Mouse (Mus musculus): Measurements from ENCODE around the gene Chchd1.

Chchd1 gene

DNA sequence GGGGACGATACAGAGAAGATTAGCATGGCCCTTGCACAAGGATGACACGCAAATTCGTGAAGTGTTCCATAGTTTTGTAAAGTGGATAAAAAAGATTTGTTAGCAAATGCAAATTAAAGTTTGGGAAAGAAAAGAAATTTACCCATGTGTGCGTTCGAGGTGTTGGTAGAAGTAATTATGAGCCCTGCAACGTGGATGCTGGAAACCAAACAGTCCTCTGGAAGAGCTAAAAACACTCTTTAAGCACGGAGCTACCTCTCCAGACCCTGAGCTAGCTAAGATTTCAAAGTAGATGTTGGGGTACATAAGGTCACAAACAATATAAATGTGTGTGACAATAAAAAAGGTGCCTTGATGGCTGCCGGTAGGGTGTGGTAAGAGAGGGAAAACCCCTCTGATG, 1.3 kb upstream of the Chchd1 start:
- TF ChIP-seq GATA4 (IDR thresholded peaks at IDR 0.05; ENCODE audit: insufficient replicate concordance, low read length), result no peak

- TF ChIP-seq GATA4 (IDR thresholded peaks at IDR 0.05; ENCODE audit: insufficient replicate concordance, low read length), result no peak
Observed at GRCm38 (mm10) chr14:20702096-20702740, 588 bp upstream of the Chchd1 start.

- TF ChIP-seq GATA4 (IDR thresholded peaks at IDR 0.05; ENCODE audit: insufficient replicate concordance, low read length), result peak; percentile 13; the same call in 1 of the 2 replicates
Observed at GRCm38 (mm10) chr14:20707201-20708190, 4.7 kb downstream of the Chchd1 start, which contains the start of gene Zswim8. Gene Zswim8 (plus strand): TSS chr14:20707552.

GRCm38 (mm10) chr14:20708239-20708638, 5.4 kb downstream of the Chchd1 start:
- TF ChIP-seq GATA4 (IDR thresholded peaks at IDR 0.05; ENCODE audit: insufficient replicate concordance, low read length), result no peak

GRCm38 (mm10) chr14:20713832-20714231, 11.0 kb downstream of the Chchd1 start:
- no peak for TF ChIP-seq GATA4 (IDR thresholded peaks at IDR 0.05; ENCODE audit: insufficient replicate concordance, low read length)

GRCm38 (mm10) chr14:20718443-20718842, 15.6 kb downstream of the Chchd1 start:
- no peak for TF ChIP-seq GATA4 (IDR thresholded peaks at IDR 0.05; ENCODE audit: insufficient replicate concordance, low read length)

GRCm38 (mm10) chr14:20719767-20720166, 17.0 kb downstream of the Chchd1 start:
- no peak for TF ChIP-seq GATA4 (IDR thresholded peaks at IDR 0.05; ENCODE audit: insufficient replicate concordance, low read length)

GRCm38 (mm10) chr14:20721371-20721770, 18.6 kb downstream of the Chchd1 start:
- TF ChIP-seq GATA4 (IDR thresholded peaks at IDR 0.05; ENCODE audit: insufficient replicate concordance, low read length), result no peak

DNA sequence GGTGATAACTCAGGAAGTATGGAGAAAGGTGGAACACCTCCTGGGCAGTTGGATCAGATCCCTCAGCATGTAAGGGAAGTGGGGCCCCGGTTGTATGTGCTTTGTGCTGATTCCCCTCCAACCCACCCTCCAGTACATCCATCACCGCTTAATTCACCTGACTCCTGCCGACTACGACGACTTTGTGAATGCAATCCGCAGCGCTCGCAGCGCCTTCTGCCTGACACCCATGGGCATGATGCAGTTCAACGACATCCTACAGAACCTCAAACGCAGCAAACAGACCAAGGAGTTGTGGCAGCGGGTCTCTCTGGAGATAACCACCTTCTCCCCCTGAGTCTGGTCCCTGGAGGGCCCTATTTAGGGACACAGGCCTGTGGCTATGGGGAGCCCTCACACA, 20.2 kb downstream of the Chchd1 start:
- TF ChIP-seq GATA4 (IDR thresholded peaks at IDR 0.05; ENCODE audit: insufficient replicate concordance, low read length), result no peak

GRCm38 (mm10) chr14:20724043-20724442, 21.2 kb downstream of the Chchd1 start:
- TF ChIP-seq GATA4 (IDR thresholded peaks at IDR 0.05; ENCODE audit: insufficient replicate concordance, low read length), result no peak

GRCm38 (mm10) chr14:20725660-20726339, 23.0 kb downstream of the Chchd1 start:
- no peak for TF ChIP-seq GATA4 (IDR thresholded peaks at IDR 0.05; ENCODE audit: insufficient replicate concordance, low read length)

- TF ChIP-seq GATA4 (IDR thresholded peaks at IDR 0.05; ENCODE audit: insufficient replicate concordance, low read length), result no peak
Observed at GRCm38 (mm10) chr14:20729871-20730270, 27.1 kb downstream of the Chchd1 start.

- no peak for TF ChIP-seq GATA4 (IDR thresholded peaks at IDR 0.05; ENCODE audit: insufficient replicate concordance, low read length)
Observed at GRCm38 (mm10) chr14:20730853-20731602, 28.2 kb downstream of the Chchd1 start.

DNA sequence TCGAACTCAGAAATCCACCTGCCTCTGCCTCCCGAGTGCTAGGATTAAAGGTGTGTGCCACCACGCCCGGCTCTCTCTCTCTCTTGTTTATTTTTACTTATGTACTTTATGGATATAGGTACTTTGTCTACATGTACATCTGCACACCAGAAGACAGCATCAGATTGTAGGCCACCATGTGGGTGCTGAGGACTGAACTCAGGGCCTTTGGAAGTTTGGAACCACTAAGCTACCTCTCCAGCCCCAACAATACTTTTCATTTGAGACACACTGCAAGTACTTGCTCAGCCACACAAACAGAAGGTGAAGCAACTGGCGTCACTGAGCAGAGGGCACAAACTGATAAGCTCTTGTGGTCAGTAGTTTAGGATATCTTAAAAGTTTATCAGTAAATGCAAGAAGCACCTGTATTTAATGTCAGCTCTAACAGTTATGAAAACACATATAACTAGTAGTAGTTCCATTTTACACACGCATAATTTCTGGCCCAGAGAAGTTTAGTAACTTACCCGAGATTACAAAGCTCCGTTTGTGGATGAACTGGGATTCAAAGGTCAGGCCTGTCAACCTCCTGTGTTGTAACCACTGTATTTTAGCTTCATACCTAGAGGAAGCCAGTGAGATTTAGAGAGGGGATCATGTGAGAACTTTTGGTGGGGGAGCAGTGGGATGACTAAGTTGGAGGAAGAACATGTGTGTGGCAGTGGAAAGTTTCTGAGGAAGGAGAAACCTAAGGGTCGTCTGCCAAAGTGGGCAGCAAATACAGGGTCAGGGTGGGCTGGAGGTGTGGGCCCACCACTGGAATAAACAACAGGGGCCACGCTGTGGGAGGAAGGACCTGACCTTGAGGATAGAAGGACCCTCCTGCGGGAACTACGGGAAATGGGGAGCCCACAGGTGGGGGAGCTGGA, 30.5 kb downstream of the Chchd1 start:
- TF ChIP-seq GATA4 (IDR thresholded peaks at IDR 0.05; ENCODE audit: insufficient replicate concordance, low read length), result peak; percentile 79

Measured in liver, adult (tissue).